Mouse (Mus musculus): ENCODE results near the gene Twistnb. TPM values are rescaled to one million over a fixed set of nuclear protein-coding genes. Genes with fewer than 3 reads are reported as not detected.

Twistnb gene
- polyA plus RNA-seq, 1 experiment from 2014 or later: 59.8 TPM

DNA sequence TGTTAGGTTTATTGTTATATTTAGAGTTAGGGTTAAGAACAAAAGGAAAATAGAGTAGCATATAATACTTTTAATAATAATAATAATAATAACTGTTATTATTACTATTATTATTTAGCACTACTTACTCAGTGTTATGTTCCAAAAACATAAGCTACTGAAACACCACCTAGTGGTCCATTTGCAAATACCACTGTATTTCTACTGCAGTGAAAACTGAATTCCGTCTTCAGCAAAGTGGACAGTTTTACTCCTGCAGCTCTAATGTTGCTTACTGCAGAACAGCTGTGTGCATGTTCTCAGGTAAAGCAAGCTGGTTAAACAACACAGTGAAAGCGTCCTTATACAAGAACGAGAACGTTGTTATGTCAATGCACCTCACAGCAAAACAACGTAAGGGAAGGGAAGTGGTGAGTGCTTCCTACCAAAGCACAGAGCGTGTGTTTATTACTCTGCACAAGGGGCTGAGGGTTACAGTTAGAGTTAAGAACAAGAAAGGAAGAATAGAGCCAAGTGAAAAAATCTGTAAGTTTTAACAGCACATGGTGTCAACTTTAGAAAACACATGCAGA lies 17.8 kb upstream of the Twistnb start:
- 43% methylated on average over 6 of the region's 6 CpGs for WGBS
- DNase-seq (ENCODE audit: low spot score): no peak

DNA sequence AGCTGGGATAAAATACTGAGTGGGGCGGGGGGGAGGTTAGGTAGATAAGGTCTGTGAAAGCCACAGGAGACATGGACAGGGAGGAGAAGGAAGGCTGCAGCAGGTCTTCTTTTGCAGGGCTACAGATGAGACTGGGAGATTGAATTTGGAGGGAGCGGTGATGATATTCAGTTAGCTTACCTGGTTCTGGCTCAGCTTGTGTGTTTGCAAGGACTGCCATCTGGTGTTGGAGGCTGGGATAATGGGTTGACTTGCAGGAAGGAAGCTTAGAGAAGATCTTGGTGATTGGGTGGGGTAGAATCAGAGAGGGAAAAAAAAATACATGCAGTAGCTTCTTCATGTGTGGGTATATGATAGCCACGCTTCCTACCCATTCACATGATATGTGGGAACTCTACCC lies 5.1 kb upstream of the Twistnb start:
- 31% methylated on average over 3 of the region's 3 CpGs for WGBS
- Histone ChIP-seq H3K36me3 (ENCODE audit: control insufficient read depth, insufficient read depth, low read length) (no peaks in the 10 kb centered on the region), H3K4me3 (ENCODE audit: low read depth, low read length) (no peak overlapping the region), H3K9ac (ENCODE audit: low read depth, low read length) (no peak overlapping the region), H3K27me3 (replicated peaks; ENCODE audit: control insufficient read depth, insufficient read depth, low read length) (no peaks in the 10 kb centered on the region), H3K4me1 (replicated peaks; ENCODE audit: control insufficient read depth, insufficient read depth, low read length) (no peaks in the 10 kb centered on the region), H3K4me2 (no peak overlapping the region), H3K27ac (ENCODE audit: low read depth, low read length) (no peak overlapping the region), H3K9me3 (ENCODE audit: control insufficient read depth, low read length) (no peaks in the 10 kb centered on the region)
- no peak for DNase-seq (ENCODE audit: low spot score)
- ATAC-seq (replicated peaks; ENCODE audit: low FRiP score): no peak

More for the DNA sequence above, 17.8 kb upstream of the Twistnb start:
- ATAC-seq (replicated peaks; ENCODE audit: low FRiP score): no peak
- Histone ChIP-seq H3K4me2 (no peak overlapping the region), H3K36me3 (ENCODE audit: control insufficient read depth, insufficient read depth, low read length) (no peaks in the 10 kb centered on the region), H3K27ac (ENCODE audit: low read depth, low read length) (no peak overlapping the region), H3K4me3 (ENCODE audit: low read depth, low read length) (no peak overlapping the region), H3K9me3 (ENCODE audit: control insufficient read depth, low read length) (no peaks in the 10 kb centered on the region), H3K4me1 (replicated peaks; ENCODE audit: control insufficient read depth, insufficient read depth, low read length) (no peaks in the 10 kb centered on the region), H3K9ac (ENCODE audit: low read depth, low read length) (no peak overlapping the region), H3K27me3 (replicated peaks; ENCODE audit: control insufficient read depth, insufficient read depth, low read length) (no peaks in the 10 kb centered on the region)

DNA sequence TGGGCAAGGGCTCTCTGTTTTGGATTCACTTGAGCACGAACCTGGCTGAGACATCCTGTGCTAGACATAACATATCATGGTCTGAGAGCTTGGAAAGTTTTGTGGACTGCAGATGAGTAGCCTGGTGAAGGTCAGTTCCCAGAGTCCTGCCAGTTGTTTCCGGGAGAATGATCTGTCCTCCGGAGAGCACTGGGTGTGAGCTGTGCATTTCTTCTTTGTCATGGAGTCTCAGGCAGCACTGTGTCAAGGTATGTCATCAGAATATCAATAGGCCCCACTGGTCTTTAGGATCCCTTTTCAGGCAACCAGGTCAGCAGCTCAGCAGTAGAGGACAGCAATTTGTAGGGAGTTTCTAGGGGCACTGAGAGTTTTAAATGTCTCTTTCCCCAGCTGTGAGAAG lies 2.1 kb upstream of the Twistnb start:
- 33% methylated on average over 3 of the region's 3 CpGs for WGBS
- H3K9me3 ChIP-seq (ENCODE audit: control insufficient read depth, low read length): no peaks in the 10 kb centered on the region
- H3K4me3 ChIP-seq (ENCODE audit: low read depth, low read length): no peak overlapping the region
- no peak overlapping the region for H3K9ac ChIP-seq (ENCODE audit: low read depth, low read length)
- ATAC-seq (replicated peaks; ENCODE audit: low FRiP score): no peak
- H3K4me1 ChIP-seq (replicated peaks; ENCODE audit: control insufficient read depth, insufficient read depth, low read length): peaks cover 5% of the 10 kb centered on the region
- H3K36me3 ChIP-seq (ENCODE audit: control insufficient read depth, insufficient read depth, low read length): no peaks in the 10 kb centered on the region
- no peak overlapping the region for H3K4me2 ChIP-seq
- no peaks in the 10 kb centered on the region for H3K27me3 ChIP-seq (replicated peaks; ENCODE audit: control insufficient read depth, insufficient read depth, low read length)
- no peak overlapping the region for H3K27ac ChIP-seq (ENCODE audit: low read depth, low read length)
- no peak for DNase-seq (ENCODE audit: low spot score)

DNA sequence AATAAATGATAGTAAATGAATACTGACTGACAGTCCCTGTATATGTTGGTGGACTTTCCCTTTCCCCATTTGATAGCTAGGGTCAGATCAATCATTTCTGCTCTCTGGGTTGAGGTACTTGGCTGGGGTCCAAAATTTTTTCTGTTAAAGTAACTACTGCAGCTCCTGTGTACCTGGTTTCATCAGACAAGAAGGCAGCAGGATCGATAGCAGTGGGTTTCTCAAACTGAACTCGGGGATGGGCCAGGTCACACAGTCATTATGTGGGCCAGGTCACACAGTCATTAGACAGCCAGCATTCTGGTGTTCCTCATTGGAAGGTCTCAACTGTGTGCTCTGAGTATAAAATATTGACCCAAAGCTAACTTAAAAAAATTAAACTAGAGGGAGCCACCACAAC lies 1.7 kb upstream of the Twistnb start:
- no peak overlapping the region for H3K27ac ChIP-seq (ENCODE audit: low read depth, low read length)
- no peak overlapping the region for H3K4me2 ChIP-seq
- H3K4me3 ChIP-seq (ENCODE audit: low read depth, low read length): no peak overlapping the region
- 64% methylated on average over 2 of the region's 2 CpGs for WGBS
- no peak for ATAC-seq (replicated peaks; ENCODE audit: low FRiP score)
- DNase-seq (ENCODE audit: low spot score): no peak
- no peaks in the 10 kb centered on the region for H3K9me3 ChIP-seq (ENCODE audit: control insufficient read depth, low read length)
- no peaks in the 10 kb centered on the region for H3K27me3 ChIP-seq (replicated peaks; ENCODE audit: control insufficient read depth, insufficient read depth, low read length)
- H3K36me3 ChIP-seq (ENCODE audit: control insufficient read depth, insufficient read depth, low read length): no peaks in the 10 kb centered on the region
- H3K9ac ChIP-seq (ENCODE audit: low read depth, low read length): no peak overlapping the region
- peaks cover 5% of the 10 kb centered on the region for H3K4me1 ChIP-seq (replicated peaks; ENCODE audit: control insufficient read depth, insufficient read depth, low read length)

DNA sequence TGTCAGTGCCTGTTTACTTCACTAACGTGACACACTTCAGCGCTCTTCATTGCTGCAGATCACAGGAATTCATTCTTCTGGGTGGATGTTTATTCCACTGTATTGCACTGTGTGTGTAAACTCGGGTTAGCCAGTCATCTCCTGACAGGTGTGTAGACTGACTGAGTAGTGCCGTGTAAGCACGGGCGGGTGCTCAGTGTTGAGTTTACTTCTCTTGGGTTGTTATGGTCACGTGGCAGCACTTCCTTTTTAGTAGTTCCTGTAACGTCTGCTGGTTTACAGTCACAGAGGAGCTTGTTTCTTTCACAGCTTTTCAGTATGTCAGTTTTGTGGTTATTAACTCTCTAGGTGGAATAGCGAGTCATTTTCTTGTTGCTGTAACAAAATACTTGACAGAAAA lies 4.4 kb downstream of the Twistnb start:
- no peaks in the 10 kb centered on the region for H3K9me3 ChIP-seq (ENCODE audit: control insufficient read depth, low read length)
- no peak overlapping the region for H3K27ac ChIP-seq (ENCODE audit: low read depth, low read length)
- no peaks in the 10 kb centered on the region for H3K27me3 ChIP-seq (replicated peaks; ENCODE audit: control insufficient read depth, insufficient read depth, low read length)
- no peak overlapping the region for H3K4me3 ChIP-seq (ENCODE audit: low read depth, low read length)
- no peak overlapping the region for H3K4me2 ChIP-seq
- whole genome bisulfite sequencing: 60% methylated on average over 9 of the region's 9 CpGs
- peaks cover 3% of the 10 kb centered on the region; the same call in 1 of the 2 replicates for H3K36me3 ChIP-seq (ENCODE audit: control insufficient read depth, insufficient read depth, low read length)
- H3K4me1 ChIP-seq (replicated peaks; ENCODE audit: control insufficient read depth, insufficient read depth, low read length): peaks cover 5% of the 10 kb centered on the region
- no peak overlapping the region for H3K9ac ChIP-seq (ENCODE audit: low read depth, low read length)
- ATAC-seq (replicated peaks; ENCODE audit: low FRiP score) (no peak), DNase-seq (ENCODE audit: low spot score) (no peak)

DNA sequence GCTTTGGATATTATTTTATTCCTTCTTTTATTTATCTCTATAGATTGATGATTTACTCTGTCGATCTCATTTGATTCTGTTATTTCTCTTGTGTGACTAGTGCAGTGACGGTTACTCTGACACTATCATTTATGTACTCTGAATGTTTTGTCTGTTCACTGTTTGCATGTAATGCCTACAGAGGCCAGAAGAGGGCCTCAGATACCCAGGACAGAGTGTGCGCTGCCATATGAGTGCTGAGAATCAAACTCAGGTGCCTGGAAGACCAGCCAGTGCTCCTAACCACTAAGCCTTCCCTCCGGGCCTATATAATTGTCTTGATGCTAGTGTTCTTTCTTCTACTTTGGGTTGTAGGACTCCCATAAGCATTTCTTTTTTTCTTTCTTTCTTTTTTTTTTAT lies 5.3 kb downstream of the Twistnb start:
- no peak overlapping the region for H3K27ac ChIP-seq (ENCODE audit: low read depth, low read length)
- ATAC-seq (replicated peaks; ENCODE audit: low FRiP score): no peak

DNA sequence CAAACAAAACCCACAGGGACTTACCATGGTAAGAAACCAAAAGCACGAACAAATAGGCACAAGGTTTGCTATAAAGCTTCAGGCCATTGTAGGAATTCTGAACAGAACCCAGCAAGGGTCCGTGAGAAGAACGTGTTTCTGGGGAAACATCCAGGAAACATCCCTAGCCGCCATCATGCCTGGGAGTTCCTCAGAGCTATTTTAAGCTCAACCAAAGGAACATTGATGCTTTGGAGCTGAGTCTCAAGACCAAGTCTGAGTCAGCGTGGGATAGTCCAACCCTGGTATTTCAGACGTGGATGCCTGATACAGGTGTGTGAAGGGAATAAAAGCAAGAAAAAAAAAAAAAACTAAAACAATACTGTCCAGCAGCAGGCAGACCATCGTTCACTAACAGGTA lies 26.0 kb downstream of the Twistnb start:
- Histone ChIP-seq H3K4me2 (no peak overlapping the region), H3K9me3 (ENCODE audit: control insufficient read depth, low read length) (no peaks in the 10 kb centered on the region), H3K4me1 (replicated peaks; ENCODE audit: control insufficient read depth, insufficient read depth, low read length) (no peaks in the 10 kb centered on the region), H3K9ac (ENCODE audit: low read depth, low read length) (no peak overlapping the region), H3K4me3 (ENCODE audit: low read depth, low read length) (no peak overlapping the region), H3K27ac (ENCODE audit: low read depth, low read length) (no peak overlapping the region), H3K27me3 (replicated peaks; ENCODE audit: control insufficient read depth, insufficient read depth, low read length) (no peaks in the 10 kb centered on the region), H3K36me3 (ENCODE audit: control insufficient read depth, insufficient read depth, low read length) (no peaks in the 10 kb centered on the region)
- DNase-seq (ENCODE audit: low spot score) (no peak), ATAC-seq (replicated peaks; ENCODE audit: low FRiP score) (no peak)
- 76% methylated on average over 7 of the region's 7 CpGs for WGBS

More for the DNA sequence above, 5.3 kb downstream of the Twistnb start:
- Histone ChIP-seq H3K36me3 (ENCODE audit: control insufficient read depth, insufficient read depth, low read length) (peaks cover 3% of the 10 kb centered on the region; the same call in 1 of the 2 replicates), H3K4me3 (ENCODE audit: low read depth, low read length) (no peak overlapping the region), H3K9me3 (ENCODE audit: control insufficient read depth, low read length) (no peaks in the 10 kb centered on the region), H3K4me1 (replicated peaks; ENCODE audit: control insufficient read depth, insufficient read depth, low read length) (peaks cover 5% of the 10 kb centered on the region), H3K27me3 (replicated peaks; ENCODE audit: control insufficient read depth, insufficient read depth, low read length) (no peaks in the 10 kb centered on the region), H3K9ac (ENCODE audit: low read depth, low read length) (no peak overlapping the region), H3K4me2 (no peak overlapping the region)
- 91% methylated on average over 4 of the region's 4 CpGs for WGBS
- DNase-seq (ENCODE audit: low spot score): no peak

DNA sequence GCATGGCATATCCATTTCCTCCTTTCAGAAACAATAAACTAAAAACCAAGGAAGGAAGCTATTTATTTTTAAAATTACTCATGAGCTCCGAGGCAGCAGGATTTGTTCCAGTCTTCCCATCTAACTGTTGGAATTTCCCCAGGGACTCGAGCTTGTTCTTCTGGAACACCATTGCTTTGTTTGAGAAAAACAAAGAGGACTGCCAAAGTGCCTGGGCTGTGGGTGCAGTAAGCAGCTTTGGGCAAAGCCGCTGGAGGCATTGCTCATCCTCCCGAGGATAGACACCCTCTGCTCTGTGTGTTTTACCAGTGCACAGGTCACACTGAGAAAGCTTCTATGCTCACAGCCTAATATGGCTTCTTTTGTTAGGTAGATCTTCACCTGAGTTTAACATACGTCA lies 26.8 kb downstream of the Twistnb start:
- H3K27ac ChIP-seq (ENCODE audit: low read depth, low read length): no peak overlapping the region
- H3K9ac ChIP-seq (ENCODE audit: low read depth, low read length): no peak overlapping the region
- 59% methylated on average over 5 of the region's 5 CpGs for WGBS
- H3K9me3 ChIP-seq (ENCODE audit: control insufficient read depth, low read length): no peaks in the 10 kb centered on the region
- no peaks in the 10 kb centered on the region for H3K27me3 ChIP-seq (replicated peaks; ENCODE audit: control insufficient read depth, insufficient read depth, low read length)
- H3K4me3 ChIP-seq (ENCODE audit: low read depth, low read length): no peak overlapping the region
- H3K4me1 ChIP-seq (replicated peaks; ENCODE audit: control insufficient read depth, insufficient read depth, low read length): no peaks in the 10 kb centered on the region
- no peak overlapping the region for H3K4me2 ChIP-seq
- H3K36me3 ChIP-seq (ENCODE audit: control insufficient read depth, insufficient read depth, low read length): no peaks in the 10 kb centered on the region
- DNase-seq (ENCODE audit: low spot score) (no peak), ATAC-seq (replicated peaks; ENCODE audit: low FRiP score) (no peak)

DNA sequence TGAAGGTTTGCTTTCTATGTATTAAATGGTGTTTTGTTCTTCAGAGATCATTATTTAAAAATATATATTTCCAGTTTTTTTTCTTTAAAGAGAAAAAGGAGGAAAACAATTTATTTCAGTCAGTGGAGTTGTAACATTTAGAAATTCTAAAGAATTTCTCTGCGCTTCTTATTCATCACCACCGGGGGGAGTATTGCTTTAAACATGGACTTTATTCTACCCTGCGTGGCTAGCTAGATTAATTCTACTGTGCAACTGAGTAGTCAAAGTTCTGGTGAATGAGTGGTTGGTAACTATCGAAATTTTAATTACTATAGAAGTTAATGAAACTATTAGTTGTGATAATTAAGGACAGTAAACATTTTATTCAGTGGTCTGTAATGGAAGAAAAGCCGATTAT lies 51.5 kb downstream of the Twistnb start:
- Histone ChIP-seq H3K9ac (ENCODE audit: low read depth, low read length) (no peak overlapping the region), H3K4me1 (replicated peaks; ENCODE audit: control insufficient read depth, insufficient read depth, low read length) (no peaks in the 10 kb centered on the region), H3K4me2 (no peak overlapping the region), H3K9me3 (ENCODE audit: control insufficient read depth, low read length) (no peaks in the 10 kb centered on the region), H3K4me3 (ENCODE audit: low read depth, low read length) (no peak overlapping the region), H3K27ac (ENCODE audit: low read depth, low read length) (no peak overlapping the region), H3K27me3 (replicated peaks; ENCODE audit: control insufficient read depth, insufficient read depth, low read length) (no peaks in the 10 kb centered on the region), H3K36me3 (ENCODE audit: control insufficient read depth, insufficient read depth, low read length) (no peaks in the 10 kb centered on the region)
- WGBS: 27% methylated on average over 5 of the region's 5 CpGs
- ATAC-seq (replicated peaks; ENCODE audit: low FRiP score) (no peak), DNase-seq (ENCODE audit: low spot score) (no peak)
